Mouse (Mus musculus) liver, embryonic 11.5 days (tissue): ENCODE results near the gene Ndufa7. TPM values are rescaled to one million over a fixed set of nuclear protein-coding genes. Genes with fewer than 3 reads are reported as not detected.

ENCODE experiments used
- ATAC-seq: fragments of 200-750 bp; cut with Nextera tagmentation; replicated peaks from 2 replicates; pipeline ENCODE4 v1.8.0; 2017; ENCODE audit warnings: moderate number of reproducible peaks, mild to moderate bottlenecking, moderate TSS enrichment, moderate library complexity; ENCODE audit not compliant: low FRiP score
- DNase-seq: peaks from one replicate; pipeline ENCODE4 v3.0.0-alpha.2; 2017; ENCODE audit warnings: low spot score
- H3K27ac ChIP-seq: fragments of 300-500 bp; sonication (generic); 2 replicates; pipeline ENCODE4 v1.5.1; 2014; ENCODE audit warnings: mild to moderate bottlenecking, low read depth, low read length, control low read depth
- H3K27me3 ChIP-seq: fragments of 300-500 bp; sonication (generic); replicated peaks from 2 replicates; pipeline ENCODE4 v1.6.1; 2014; ENCODE audit warnings: low read length, mixed read lengths; ENCODE audit not compliant: control insufficient read depth, insufficient read depth
- H3K36me3 ChIP-seq: fragments of 300-500 bp; sonication (generic); 2 replicates; pipeline ENCODE4 v1.6.1; 2014; ENCODE audit warnings: mild to moderate bottlenecking, low read length, moderate library complexity, mixed read lengths; ENCODE audit not compliant: control insufficient read depth, insufficient read depth
- H3K4me1 ChIP-seq: fragments of 300-500 bp; sonication (generic); replicated peaks from 2 replicates; pipeline ENCODE4 v1.6.1; 2014; ENCODE audit warnings: low read length, mixed read lengths; ENCODE audit not compliant: control insufficient read depth, insufficient read depth
- H3K4me2 ChIP-seq: fragments of 300-500 bp; sonication (generic); 2 replicates; pipeline ENCODE4 v1.6.1; 2014; ENCODE audit warnings: mild to moderate bottlenecking, control low read depth, moderate library complexity
- H3K4me3 ChIP-seq: fragments of 300-500 bp; sonication (generic); 2 replicates; pipeline ENCODE4 v1.5.1; 2014; ENCODE audit warnings: low read depth, low read length, control low read depth
- H3K9ac ChIP-seq: fragments of 300-500 bp; sonication (generic); 2 replicates; pipeline ENCODE4 v1.6.1; 2014; ENCODE audit warnings: low read depth, low read length, control low read depth
- H3K9me3 ChIP-seq: fragments of 300-500 bp; sonication (generic); 2 replicates; pipeline ENCODE4 v1.6.1; 2016; ENCODE audit warnings: low read length, inconsistent platforms, mixed read lengths; ENCODE audit not compliant: control insufficient read depth
- WGBS: fragments of 180-500 bp; shearing (Covaris S2); extraction: QIAGEN DNeasy Blood & Tissue Kit; methylation state at CpG from one replicate; pipeline ENCODE4 v1.1.7; 2014; 5-methylcytosine and 5-hydroxymethylcytosine counted together
- polyA plus RNA-seq: library from polyadenylated mRNA; unstranded; fragments of >200 nt; fragmentation: Nextera tagmentation; extraction: Ambion mirVana; gene quantifications from 2 replicates; pipeline ENCODE4 v1.2.1, GENCODE M21; 2014

Ndufa7 gene
- 390 and 411 TPM in 2 replicates for polyA plus RNA-seq

DNA sequence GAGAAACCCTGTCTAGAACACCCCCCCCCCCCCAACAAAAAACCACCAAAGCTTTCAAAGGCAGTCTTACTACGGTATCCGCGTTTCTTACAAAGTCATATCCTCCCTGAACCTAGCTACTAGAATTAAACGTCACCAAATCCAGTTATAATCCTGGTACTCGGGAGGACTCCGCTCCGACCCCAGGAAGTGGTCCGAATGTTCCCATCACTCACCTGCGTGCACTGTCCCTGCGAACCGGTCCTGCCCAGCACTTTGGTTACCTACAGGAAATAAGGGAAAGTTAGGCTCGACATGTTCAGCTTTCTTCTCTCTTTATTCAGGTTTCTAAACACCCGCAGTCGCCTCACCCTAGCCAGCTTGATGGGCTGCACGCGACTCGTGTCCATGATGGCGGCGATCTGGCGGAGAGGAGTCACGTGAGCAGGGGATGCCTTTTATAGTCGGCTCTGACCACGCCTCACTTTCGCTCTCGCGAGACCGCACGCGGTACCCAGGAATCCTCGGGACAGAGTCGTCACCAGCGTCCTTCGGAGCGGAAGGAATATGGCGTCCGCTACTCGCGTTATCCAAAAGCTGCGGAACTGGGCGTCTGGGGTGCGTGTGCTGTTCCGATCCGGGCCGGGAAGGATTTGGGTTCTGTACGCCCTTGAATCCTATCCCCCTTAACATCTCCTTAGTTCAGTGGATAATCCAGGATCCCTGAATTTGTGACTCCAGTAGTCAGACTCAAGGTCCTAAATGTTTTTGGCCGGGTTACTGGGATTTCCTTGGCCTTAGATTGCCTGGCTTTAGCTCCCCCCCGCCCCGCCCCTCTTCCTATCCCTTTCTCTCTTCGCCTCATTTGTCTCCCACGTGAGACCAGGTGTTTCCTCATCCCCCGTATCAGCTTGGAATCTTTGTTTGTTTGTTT is at the start of gene Ndufa7, which contains the start of gene Rps28:
Gene Ndufa7, plus strand, starts transcription at position 489 of the 913 bp plus-strand sequence.
Gene Rps28, minus strand, starts transcription at position 479 of the 913 bp plus-strand sequence.
- Histone ChIP-seq H3K36me3 (peaks cover 37% of the 10 kb centered on the region), H3K4me3 (peak within 1 kb of the TSS; percentile 75), H3K9ac (peak within 1 kb of the TSS; percentile 91), H3K4me2 (peak within 1 kb of the TSS; percentile 84), H3K27ac (peak within 1 kb of the TSS; percentile 77), H3K27me3 (no peaks in the 10 kb centered on the region), H3K9me3 (no peaks in the 10 kb centered on the region), H3K4me1 (peaks cover 22% of the 10 kb centered on the region)
- DNase-seq = peak; percentile 94
- peak; percentile 87 for ATAC-seq
- under 1% methylated on average over 51 of the region's 51 CpGs for WGBS

DNA sequence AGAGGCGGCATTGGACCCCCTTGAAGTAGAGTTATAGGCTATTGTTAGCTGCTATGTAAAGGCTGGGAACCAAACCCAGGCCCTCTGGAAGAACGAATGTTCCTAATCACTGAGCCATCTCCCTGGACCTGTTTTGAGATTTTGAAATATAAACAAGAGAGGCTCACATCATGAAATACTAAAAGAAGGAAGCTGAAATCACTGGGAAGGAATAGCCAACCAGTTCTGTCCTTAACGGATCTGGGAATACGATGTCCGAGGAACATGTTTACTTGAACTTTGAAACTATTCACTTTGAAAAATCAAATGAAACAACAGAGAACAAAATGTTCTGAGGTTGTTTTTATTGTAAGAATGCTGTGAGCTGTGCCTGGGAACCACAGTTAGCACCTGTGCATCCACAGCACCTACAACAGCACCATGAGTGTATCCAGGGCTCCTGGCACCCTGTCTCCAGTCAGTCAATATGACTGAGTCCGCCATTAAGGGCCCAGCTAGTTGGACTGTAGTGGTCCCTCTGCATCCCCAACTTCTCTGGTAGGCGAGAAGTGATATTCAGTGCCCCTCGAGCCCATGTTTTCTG is 49.7 kb upstream of the Ndufa7 start:
- Histone ChIP-seq H3K4me2 (no peak overlapping the region), H3K27ac (no peak overlapping the region), H3K36me3 (peaks cover 16% of the 10 kb centered on the region; the same call in 1 of the 2 replicates), H3K9ac (no peak overlapping the region), H3K27me3 (no peaks in the 10 kb centered on the region), H3K4me1 (peaks cover 13% of the 10 kb centered on the region), H3K4me3 (no peak overlapping the region), H3K9me3 (no peaks in the 10 kb centered on the region)
- no peak for ATAC-seq
- WGBS = 84% methylated on average over 8 of the region's 8 CpGs
- DNase-seq = no peak

DNA sequence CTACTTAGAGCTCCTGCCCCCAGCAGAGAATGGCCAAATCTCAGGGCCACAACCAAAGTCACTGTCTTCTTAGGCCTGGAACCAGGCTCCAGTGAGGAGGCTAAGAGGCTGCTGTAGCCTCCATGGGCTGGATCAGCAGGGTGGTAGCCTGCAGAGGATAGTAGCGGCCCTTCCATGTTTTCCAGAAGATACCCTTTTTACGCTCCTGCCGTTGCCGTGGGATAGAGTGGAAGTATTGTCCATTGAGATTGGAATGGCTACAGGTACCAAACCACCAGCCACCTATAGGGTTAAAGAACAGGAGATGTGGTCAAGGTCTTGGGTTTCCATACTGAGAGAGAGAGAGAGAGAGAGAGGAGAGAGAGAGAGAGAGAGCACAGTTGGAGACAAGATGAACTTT is 49.1 kb upstream of the Ndufa7 start:
- ATAC-seq (no peak), DNase-seq (no peak)
- Histone ChIP-seq H3K27me3 (no peaks in the 10 kb centered on the region), H3K27ac (no peak overlapping the region), H3K4me2 (no peak overlapping the region), H3K9ac (no peak overlapping the region), H3K4me3 (no peak overlapping the region), H3K36me3 (peaks cover 16% of the 10 kb centered on the region; the same call in 1 of the 2 replicates), H3K4me1 (peaks cover 19% of the 10 kb centered on the region), H3K9me3 (no peaks in the 10 kb centered on the region)
- 96% methylated on average over 4 of the region's 4 CpGs for WGBS

DNA sequence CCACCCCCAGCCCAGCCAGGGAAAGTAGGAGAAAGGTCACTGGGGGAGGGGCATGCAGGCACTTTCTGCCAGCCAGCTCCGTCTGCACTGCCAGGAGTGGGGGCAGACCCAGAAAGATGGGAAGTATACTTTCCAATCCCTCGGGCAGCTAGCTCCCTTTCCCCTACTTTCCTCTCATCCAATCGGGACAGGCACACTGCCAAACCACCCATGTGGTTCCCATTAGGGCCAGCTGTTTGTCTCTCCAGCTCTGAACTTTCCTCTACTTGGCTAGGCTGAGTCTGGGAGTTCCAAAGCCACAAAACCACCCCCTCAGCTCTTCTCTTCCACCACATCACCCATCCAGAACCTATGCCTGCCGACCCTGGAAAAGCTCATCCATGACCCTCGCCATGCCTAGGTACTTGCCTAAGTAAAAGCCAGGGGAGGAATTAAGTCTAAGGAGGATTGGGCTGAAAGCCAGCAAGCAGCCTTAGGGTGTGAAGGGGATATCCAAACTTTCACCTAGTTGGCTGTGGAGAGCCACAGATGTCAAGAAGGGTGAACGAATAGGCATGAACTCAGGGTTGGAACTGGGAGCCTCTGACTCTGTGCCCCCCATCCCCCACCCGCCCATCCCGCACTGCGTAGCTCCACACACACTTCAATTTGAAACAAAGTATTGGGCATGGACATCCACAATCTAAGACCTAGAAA is 45.0 kb upstream of the Ndufa7 start:
- Histone ChIP-seq H3K27me3 (no peaks in the 10 kb centered on the region), H3K9me3 (no peaks in the 10 kb centered on the region), H3K4me2 (peak overlapping the region; percentile 95), H3K4me3 (peak overlapping the region; percentile 67; the same call in 1 of the 2 replicates), H3K36me3 (peaks cover 16% of the 10 kb centered on the region; the same call in 1 of the 2 replicates), H3K9ac (peak overlapping the region; percentile 83), H3K4me1 (peaks cover 30% of the 10 kb centered on the region), H3K27ac (peak overlapping the region; percentile 60)
- ATAC-seq (no peak), DNase-seq (peak; percentile 54)
- 43% methylated on average over 9 of the region's 9 CpGs for WGBS

DNA sequence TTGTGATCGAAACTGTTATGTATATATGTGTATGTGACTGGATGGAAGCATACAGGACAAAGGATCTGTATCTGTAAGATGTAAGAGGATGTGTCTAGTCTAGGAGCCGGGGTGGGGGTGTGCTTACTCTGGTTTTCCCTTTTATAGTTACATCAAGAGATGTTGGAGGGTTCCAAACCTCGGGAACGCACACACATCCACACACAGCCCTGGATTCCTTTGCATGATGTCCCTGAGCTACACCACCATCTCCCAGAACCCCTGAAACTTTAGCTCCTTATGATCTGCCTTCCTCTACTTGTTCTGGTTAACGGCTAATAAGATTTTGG is 44.4 kb upstream of the Ndufa7 start:
- peak overlapping the region; percentile 60; the same call in 1 of the 2 replicates for H3K27ac ChIP-seq
- peaks cover 14% of the 10 kb centered on the region; the same call in 1 of the 2 replicates for H3K36me3 ChIP-seq
- H3K4me2 ChIP-seq = peak overlapping the region; percentile 95
- H3K4me3 ChIP-seq = peak overlapping the region; percentile 67
- no peaks in the 10 kb centered on the region for H3K27me3 ChIP-seq
- ATAC-seq (no peak), DNase-seq (no peak)
- 75% methylated on average over 5 of the region's 5 CpGs for WGBS
- peaks cover 30% of the 10 kb centered on the region for H3K4me1 ChIP-seq
- H3K9ac ChIP-seq = peak overlapping the region; percentile 83
- H3K9me3 ChIP-seq = no peaks in the 10 kb centered on the region

DNA sequence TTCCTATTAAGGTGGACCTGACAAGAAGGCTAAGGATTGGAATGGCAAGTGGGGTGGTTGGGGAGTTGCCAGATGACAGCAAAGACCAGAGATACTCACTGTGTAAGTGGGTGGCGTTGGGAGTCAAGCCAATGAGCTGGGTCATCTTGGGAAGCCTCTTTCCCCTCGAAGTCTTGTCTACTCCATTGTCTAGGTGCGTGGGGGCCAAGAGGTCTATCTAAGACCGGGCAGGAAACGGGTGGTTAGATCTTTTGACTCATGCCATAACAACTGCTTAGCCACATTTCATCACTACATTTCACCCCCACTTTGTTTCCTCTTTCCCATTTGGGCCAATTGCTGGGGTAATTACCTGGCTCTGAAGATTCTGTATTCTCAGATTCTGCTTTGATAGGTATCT is 43.9 kb upstream of the Ndufa7 start:
- H3K4me3 ChIP-seq = peak overlapping the region; percentile 67
- H3K27me3 ChIP-seq = no peaks in the 10 kb centered on the region
- peak overlapping the region; percentile 78; the same call in 1 of the 2 replicates for H3K27ac ChIP-seq
- no peaks in the 10 kb centered on the region for H3K9me3 ChIP-seq
- DNase-seq (no peak), ATAC-seq (no peak)
- H3K9ac ChIP-seq = peak overlapping the region; percentile 83
- H3K4me2 ChIP-seq = peak overlapping the region; percentile 95
- 50% methylated on average over 5 of the region's 5 CpGs for WGBS
- peaks cover 30% of the 10 kb centered on the region for H3K4me1 ChIP-seq
- peaks cover 13% of the 10 kb centered on the region; the same call in 1 of the 2 replicates for H3K36me3 ChIP-seq

DNA sequence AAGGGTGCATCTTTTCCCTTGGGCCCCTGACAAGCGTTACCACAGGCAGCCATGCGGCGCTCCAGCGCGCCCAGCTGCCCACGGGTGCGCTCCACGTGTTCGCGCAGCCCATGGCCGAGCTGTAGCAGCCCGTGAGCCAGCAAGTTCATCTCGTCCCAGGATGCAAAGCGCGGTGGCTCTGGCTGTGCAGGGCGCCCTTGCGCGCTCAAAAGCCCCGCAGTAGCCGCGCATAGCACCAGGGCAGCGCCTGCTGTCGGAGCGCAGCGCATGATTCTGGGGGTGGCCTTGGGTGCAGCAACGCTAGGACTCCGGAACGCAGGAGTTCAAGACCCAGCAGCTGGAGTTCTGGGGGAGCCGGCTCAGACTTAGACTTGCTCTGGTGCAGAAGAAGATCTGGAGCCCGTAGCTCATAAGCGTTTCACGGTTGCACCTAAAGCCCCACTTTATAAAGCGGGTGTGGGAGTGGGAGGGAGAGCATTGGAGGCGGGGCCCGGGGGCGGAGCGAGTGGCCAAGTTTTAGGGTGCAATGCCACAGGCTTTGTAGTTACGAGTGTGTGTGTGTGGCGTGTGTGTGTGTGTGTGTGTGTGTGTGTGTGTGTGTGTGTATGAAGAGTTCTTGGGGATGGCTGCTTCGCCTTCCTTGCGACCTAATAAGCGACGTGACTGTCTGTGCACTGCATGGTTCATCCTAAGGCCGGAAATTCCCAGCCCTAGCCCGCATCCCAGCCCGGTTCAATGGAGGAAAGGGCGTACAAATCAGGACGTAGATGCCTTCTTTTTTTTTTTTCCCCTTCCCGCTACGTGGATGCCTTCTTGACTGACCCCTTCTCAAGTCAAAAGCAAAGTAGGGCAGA is 43.0 kb upstream of the Ndufa7 start, which contains the start of gene Angptl4:
Gene Angptl4, minus strand, starts transcription at position 707 of the 854 bp plus-strand sequence.
- peak within 1 kb of the TSS; percentile 67 for H3K4me3 ChIP-seq
- H3K27ac ChIP-seq = peak within 1 kb of the TSS; percentile 78
- no peaks in the 10 kb centered on the region for H3K27me3 ChIP-seq
- H3K4me1 ChIP-seq = peaks cover 30% of the 10 kb centered on the region
- H3K9me3 ChIP-seq = no peaks in the 10 kb centered on the region
- H3K9ac ChIP-seq = peak within 1 kb of the TSS; percentile 83
- ATAC-seq (peak; percentile 89), DNase-seq (peak; percentile 77)
- peaks cover 12% of the 10 kb centered on the region; the same call in 1 of the 2 replicates for H3K36me3 ChIP-seq
- peak within 1 kb of the TSS; percentile 95 for H3K4me2 ChIP-seq
- 2% methylated on average over 50 of the region's 50 CpGs for WGBS
